Mouse (Mus musculus) mammary gland, adult 2 months (tissue): ENCODE results near the gene Krt82. TPM values are rescaled to one million over a fixed set of nuclear protein-coding genes. Genes with fewer than 3 reads are reported as not detected.

Experiments
- polyA plus RNA-seq: library from polyadenylated mRNA; depleted of rRNA; stranded (reverse); fragments of >200 nt; gene quantifications from 2 replicates; pipeline ENCODE4 v1.2.3, GENCODE M21; 2012; ENCODE audit warnings: low replicate concordance; rRNA removed

Krt82 gene
- polyA plus RNA-seq, result not detected in 2 replicates

GRCm38 (mm10) chr15:101550567-101550966 lies at the start of gene Krt82:
Krt82 (minus strand) TSS chr15:101550667.

GRCm38 (mm10) chr15:101573796-101574345 lies 23.4 kb upstream of the Krt82 start, which contains the start of gene Krt75:
Krt75 (minus strand) TSS chr15:101573904.

GRCm38 (mm10) chr15:101562850-101563249 lies 12.4 kb upstream of the Krt82 start, which contains the start of gene Krt90:
Krt90 (minus strand) TSS chr15:101562950.

GRCm38 (mm10) chr15:101532720-101533119 lies 17.7 kb downstream of the Krt82 start, which contains the start of gene Krt84:
Krt84 (minus strand) TSS chr15:101532820.

GRCm38 (mm10) chr15:101517161-101517560 lies 33.3 kb downstream of the Krt82 start, which contains the start of gene Gm49425:
Gm49425 (minus strand) TSS chr15:101517261.

GRCm38 (mm10) chr15:101491431-101491830 lies 59.0 kb downstream of the Krt82 start, which contains the start of gene Krt83:
Krt83 (minus strand) TSS chr15:101491512.

Other genes starting within 250 kb of the Krt82 start
- 8.3 and 21.5 TPM in 2 replicates for gene Krt80, start 180.5 kb downstream of the Krt82 start, polyA plus RNA-seq
- 34.4 and 55.3 TPM in 2 replicates for gene Krt7, start 139.6 kb downstream of the Krt82 start, polyA plus RNA-seq
- gene Krt87, start 111.9 kb downstream of the Krt82 start, polyA plus RNA-seq, result 0.31 and 0.45 TPM in 2 replicates
- gene Krt88, start 102.9 kb downstream of the Krt82 start, polyA plus RNA-seq, result not detected in 2 replicates
- gene Krt81, start 86.9 kb downstream of the Krt82 start, polyA plus RNA-seq, result not detected in 2 replicates
- gene Krt86, start 77.2 kb downstream of the Krt82 start, polyA plus RNA-seq, result not detected in 2 replicates
- gene Krt83, start 59.2 kb downstream of the Krt82 start, polyA plus RNA-seq, result 0.11 and 0.35 TPM in 2 replicates
- gene Gm49425, start 33.4 kb downstream of the Krt82 start, polyA plus RNA-seq, result not detected in 2 replicates
- gene Krt84, start 17.8 kb downstream of the Krt82 start, polyA plus RNA-seq, result 0.05 TPM in 1 of 2 replicates, not detected in the other
- gene Krt90, start 12.3 kb upstream of the Krt82 start, polyA plus RNA-seq, result not detected in 2 replicates
- 0.91 TPM in 1 of 2 replicates, not detected in the other for gene Krt75, start 23.2 kb upstream of the Krt82 start, polyA plus RNA-seq
- not detected in 2 replicates for gene Gm5414, start 77.5 kb upstream of the Krt82 start, polyA plus RNA-seq
- gene Gm5478, start 96.7 kb upstream of the Krt82 start, polyA plus RNA-seq, result not detected in 2 replicates
- gene Krt6b, start 129.6 kb upstream of the Krt82 start, polyA plus RNA-seq, result not detected in 2 replicates
- gene Krt6a, start 143.6 kb upstream of the Krt82 start, polyA plus RNA-seq, result 0.92 and 5.4 TPM in 2 replicates
- 44.7 and 80.1 TPM in 2 replicates for gene Krt5, start 162.2 kb upstream of the Krt82 start, polyA plus RNA-seq
- gene Krt71, start 192.4 kb upstream of the Krt82 start, polyA plus RNA-seq, result 0.32 and 0.33 TPM in 2 replicates
- not detected in 2 replicates for gene Krt72, start 235.8 kb upstream of the Krt82 start, polyA plus RNA-seq